Mouse (Mus musculus): ENCODE measurements around the gene Fbxo6. TPM values are rescaled to one million over a fixed set of nuclear protein-coding genes. Genes with fewer than 3 reads are reported as not detected.
"Not testable (repeated sequence)": the region's sequence is repeated elsewhere in the genome, so short reads cannot be mapped to it uniquely, and the experiment has no call there.

Fbxo6 gene
- polyA plus RNA-seq, 1 experiment: 57.9 TPM

DNA sequence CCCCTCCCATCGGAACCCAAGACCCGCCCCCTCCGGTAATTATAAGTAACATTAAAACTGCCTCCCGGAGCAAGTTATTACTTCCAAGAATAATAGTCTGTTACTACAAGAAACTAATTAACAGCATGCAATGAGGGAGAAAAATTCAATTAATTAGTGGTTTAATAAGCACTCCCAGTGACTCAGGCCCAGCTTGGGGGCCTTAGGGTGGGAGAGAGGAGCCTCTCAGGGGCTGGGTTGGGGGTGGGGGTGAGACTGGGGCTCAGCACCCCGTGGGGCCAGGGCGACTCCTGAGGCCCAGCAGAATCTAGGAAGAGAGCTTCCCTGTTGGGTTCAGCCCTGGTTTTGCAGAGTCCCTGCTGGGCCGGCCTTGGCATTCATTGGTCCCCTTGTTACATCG is 30.4 kb upstream of the Fbxo6 start:
- WGBS: 37% methylated on average over 8 of the region's 8 CpGs
- no peaks in the 10 kb centered on the region for H3K27me3 ChIP-seq (ENCODE audit: control insufficient read depth, insufficient read depth, low read length)
- H3K4me3 ChIP-seq (ENCODE audit: low read depth, low read length): no peak overlapping the region
- H3K27ac ChIP-seq (ENCODE audit: insufficient read depth, low read depth, low read length): no peak overlapping the region
- H3K36me3 ChIP-seq (ENCODE audit: control insufficient read depth, insufficient read depth, low read length): no peaks in the 10 kb centered on the region
- no peak for TF ChIP-seq CTCF (IDR thresholded peaks at IDR 0.05; ENCODE audit: extremely low read depth, insufficient read length, insufficient replicate concordance, low read depth, low read length)
- TF ChIP-seq POLR2A (IDR thresholded peaks at IDR 0.05; ENCODE audit: low read depth, low read length): no peak
- H3K4me1 ChIP-seq (ENCODE audit: control insufficient read depth, insufficient read depth, insufficient read length, low read length): no peaks in the 10 kb centered on the region

DNA sequence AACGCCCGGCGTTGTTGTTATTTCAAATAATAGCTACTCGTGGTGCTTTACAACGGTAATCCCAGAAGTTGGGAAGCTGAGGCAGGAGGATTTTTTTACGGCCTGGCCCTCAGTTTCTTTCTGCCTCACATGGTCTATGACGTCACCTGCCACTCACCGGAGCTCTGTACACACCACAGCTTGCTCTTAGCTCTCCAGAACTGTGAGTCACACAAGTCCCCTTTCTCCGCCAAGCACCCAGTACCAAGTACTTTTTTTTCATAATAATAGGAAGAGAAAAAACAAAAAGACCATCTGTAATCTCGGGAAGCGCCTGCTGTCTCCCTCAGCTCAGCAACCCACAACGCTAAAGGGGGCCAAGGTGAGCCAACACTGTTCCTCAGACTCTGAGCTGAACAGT is 29.5 kb upstream of the Fbxo6 start:
- Histone ChIP-seq H3K27me3 (ENCODE audit: control insufficient read depth, insufficient read depth, low read length) (no peaks in the 10 kb centered on the region), H3K4me1 (ENCODE audit: control insufficient read depth, insufficient read depth, insufficient read length, low read length) (no peaks in the 10 kb centered on the region), H3K36me3 (ENCODE audit: control insufficient read depth, insufficient read depth, low read length) (no peaks in the 10 kb centered on the region), H3K27ac (ENCODE audit: insufficient read depth, low read depth, low read length) (no peak overlapping the region), H3K4me3 (ENCODE audit: low read depth, low read length) (no peak overlapping the region)
- 82% methylated on average over 12 of the region's 12 CpGs for WGBS
- TF ChIP-seq POLR2A (IDR thresholded peaks at IDR 0.05; ENCODE audit: low read depth, low read length) (no peak), CTCF (IDR thresholded peaks at IDR 0.05; ENCODE audit: extremely low read depth, insufficient read length, insufficient replicate concordance, low read depth, low read length) (no peak)

DNA sequence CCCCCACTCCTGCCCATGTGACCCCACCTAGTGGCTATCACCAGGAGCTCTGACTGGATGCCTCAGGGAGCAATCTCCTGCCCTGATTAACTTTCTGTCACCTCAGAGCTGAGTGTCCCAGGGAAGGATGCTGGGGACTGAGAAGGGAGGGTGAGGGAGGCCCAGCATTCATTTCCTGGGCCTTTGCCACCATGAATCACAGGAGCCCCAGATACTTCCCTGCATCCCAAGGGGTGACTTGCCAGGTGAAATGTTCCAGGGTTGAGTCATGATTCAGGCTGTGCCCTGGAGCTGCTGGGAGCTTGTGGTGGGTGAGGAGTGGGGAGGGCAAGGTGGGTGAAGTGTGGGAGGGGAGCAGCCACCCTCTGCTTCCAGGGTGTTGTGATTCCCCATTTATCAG is 25.8 kb upstream of the Fbxo6 start:
- H3K27me3 ChIP-seq (ENCODE audit: control insufficient read depth, insufficient read depth, low read length): peaks cover 17% of the 10 kb centered on the region
- no peaks in the 10 kb centered on the region for H3K4me1 ChIP-seq (ENCODE audit: control insufficient read depth, insufficient read depth, insufficient read length, low read length)
- no peak for TF ChIP-seq CTCF (IDR thresholded peaks at IDR 0.05; ENCODE audit: extremely low read depth, insufficient read length, insufficient replicate concordance, low read depth, low read length)
- TF ChIP-seq POLR2A (IDR thresholded peaks at IDR 0.05; ENCODE audit: low read depth, low read length): no peak
- no peak overlapping the region for H3K27ac ChIP-seq (ENCODE audit: insufficient read depth, low read depth, low read length)
- H3K4me3 ChIP-seq (ENCODE audit: low read depth, low read length): no peak overlapping the region
- no peaks in the 10 kb centered on the region for H3K36me3 ChIP-seq (ENCODE audit: control insufficient read depth, insufficient read depth, low read length)

DNA sequence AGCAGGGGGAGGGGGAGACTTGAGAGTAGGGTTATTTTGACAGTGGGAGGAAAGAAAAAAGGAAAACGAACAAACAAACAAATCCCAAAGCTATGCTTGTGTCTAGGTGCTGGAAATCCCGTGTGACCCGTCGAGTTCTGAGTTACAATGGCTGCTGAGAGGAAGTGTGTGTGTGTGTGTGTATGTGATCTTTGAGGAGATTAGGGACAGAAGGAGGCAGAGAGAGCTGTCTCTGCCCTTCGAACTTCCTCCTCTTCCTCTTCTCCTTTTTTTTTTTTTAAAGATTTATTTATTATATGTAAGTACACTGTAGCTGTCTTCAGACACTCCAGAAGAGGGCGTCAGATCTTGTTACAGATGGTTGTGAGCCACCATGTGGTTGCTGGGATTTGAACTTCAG is 24.7 kb upstream of the Fbxo6 start:
- H3K4me1 ChIP-seq (ENCODE audit: control insufficient read depth, insufficient read depth, insufficient read length, low read length): not testable (repeated sequence)
- peaks cover 17% of the 10 kb centered on the region for H3K27me3 ChIP-seq (ENCODE audit: control insufficient read depth, insufficient read depth, low read length)
- WGBS: 38% methylated on average over 6 of the region's 6 CpGs

DNA sequence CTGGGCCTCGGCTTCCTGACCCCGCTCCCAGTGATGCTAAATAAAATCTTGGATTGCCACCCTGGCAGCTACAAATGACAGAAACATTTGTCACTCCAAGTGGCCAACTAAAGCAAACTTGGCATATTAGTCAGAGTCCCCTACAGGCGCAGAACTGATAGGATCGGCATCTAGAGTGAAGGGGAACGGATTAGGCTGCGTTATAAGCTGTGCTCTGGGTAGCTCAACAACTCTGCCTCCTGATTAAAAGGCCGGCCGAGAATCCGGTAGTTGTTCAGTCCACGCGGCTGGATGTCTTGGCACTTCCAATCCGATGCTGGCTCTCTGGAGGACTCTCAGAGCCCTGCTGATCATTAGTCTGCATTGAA is 22.5 kb upstream of the Fbxo6 start:
- no peaks in the 10 kb centered on the region for H3K4me1 ChIP-seq (ENCODE audit: control insufficient read depth, insufficient read depth, insufficient read length, low read length)
- TF ChIP-seq POLR2A (IDR thresholded peaks at IDR 0.05; ENCODE audit: low read depth, low read length): no peak
- TF ChIP-seq CTCF (IDR thresholded peaks at IDR 0.05; ENCODE audit: extremely low read depth, insufficient read length, insufficient replicate concordance, low read depth, low read length): no peak
- 21% methylated on average over 12 of the region's 12 CpGs for WGBS
- H3K27ac ChIP-seq (ENCODE audit: insufficient read depth, low read depth, low read length): no peak overlapping the region
- no peaks in the 10 kb centered on the region for H3K36me3 ChIP-seq (ENCODE audit: control insufficient read depth, insufficient read depth, low read length)
- peaks cover 17% of the 10 kb centered on the region for H3K27me3 ChIP-seq (ENCODE audit: control insufficient read depth, insufficient read depth, low read length)
- no peak overlapping the region for H3K4me3 ChIP-seq (ENCODE audit: low read depth, low read length)

More for the DNA sequence above, 24.7 kb upstream of the Fbxo6 start:
- H3K4me3 ChIP-seq (ENCODE audit: low read depth, low read length); H3K36me3 ChIP-seq (ENCODE audit: control insufficient read depth, insufficient read depth, low read length); H3K27ac ChIP-seq (ENCODE audit: insufficient read depth, low read depth, low read length): not testable (repeated sequence)

DNA sequence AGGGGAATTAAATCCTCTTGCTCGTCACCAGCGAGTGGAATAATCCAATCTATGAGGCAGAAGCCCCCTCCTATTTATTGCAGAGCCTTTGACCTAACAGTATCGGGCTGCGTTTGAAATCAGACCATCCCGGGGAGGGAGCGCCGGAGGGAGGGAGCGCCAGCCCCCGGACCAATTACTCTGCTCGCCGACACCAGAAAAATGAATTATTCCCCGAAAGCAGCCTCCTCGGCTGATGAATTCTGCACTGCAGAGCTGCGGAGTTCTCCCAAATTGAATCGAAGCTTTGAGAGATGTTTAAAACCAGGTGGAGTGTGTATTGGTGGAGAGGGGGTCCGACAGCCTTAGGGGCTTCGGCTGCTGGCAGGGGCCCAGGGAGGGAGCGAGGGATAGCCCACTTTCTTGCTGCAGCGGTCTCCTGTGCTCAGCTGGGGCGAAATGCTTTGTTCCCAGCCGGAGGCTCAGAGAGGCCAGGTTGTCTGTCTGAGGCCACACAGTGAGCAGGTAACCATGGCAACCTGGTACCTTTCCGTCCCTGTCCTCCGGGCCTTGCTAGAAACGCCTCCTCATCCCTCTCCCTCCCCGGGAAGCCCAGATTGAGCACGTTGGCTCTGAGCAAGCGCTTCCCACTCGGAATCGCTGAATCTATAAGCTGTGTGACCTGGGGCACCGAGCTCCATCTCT is 22.0 kb upstream of the Fbxo6 start:
- 3% methylated on average over 30 of the region's 30 CpGs for WGBS
- Histone ChIP-seq H3K4me3 (ENCODE audit: low read depth, low read length) (no peak overlapping the region), H3K27ac (ENCODE audit: insufficient read depth, low read depth, low read length) (no peak overlapping the region), H3K36me3 (ENCODE audit: control insufficient read depth, insufficient read depth, low read length) (no peaks in the 10 kb centered on the region), H3K4me1 (ENCODE audit: control insufficient read depth, insufficient read depth, insufficient read length, low read length) (no peaks in the 10 kb centered on the region), H3K27me3 (ENCODE audit: control insufficient read depth, insufficient read depth, low read length) (peaks cover 17% of the 10 kb centered on the region)
- TF ChIP-seq CTCF (IDR thresholded peaks at IDR 0.05; ENCODE audit: extremely low read depth, insufficient read length, insufficient replicate concordance, low read depth, low read length) (no peak), POLR2A (IDR thresholded peaks at IDR 0.05; ENCODE audit: low read depth, low read length) (no peak)

DNA sequence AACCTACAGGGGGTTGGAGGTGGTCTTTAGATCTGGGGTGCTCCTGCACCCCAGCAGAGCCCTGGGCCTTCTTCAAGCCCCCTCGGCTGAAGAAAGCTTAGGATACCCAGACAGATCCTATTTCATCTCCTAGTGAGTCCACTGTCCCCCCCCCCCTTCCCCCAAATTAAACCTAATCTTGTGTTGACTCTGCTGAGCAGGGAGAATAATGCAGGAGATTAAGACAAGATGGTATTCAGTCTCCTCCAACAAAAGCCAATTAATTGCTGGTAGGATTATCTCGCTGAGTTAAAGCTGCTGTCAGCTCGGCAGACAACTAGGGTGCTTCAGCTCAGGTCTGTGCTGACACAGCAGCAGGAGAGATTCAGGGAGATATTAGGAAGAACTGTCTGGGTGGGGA is 19.3 kb upstream of the Fbxo6 start:
- H3K27me3 ChIP-seq (ENCODE audit: control insufficient read depth, insufficient read depth, low read length): peaks cover 20% of the 10 kb centered on the region
- 34% methylated on average over 3 of the region's 3 CpGs for WGBS

DNA sequence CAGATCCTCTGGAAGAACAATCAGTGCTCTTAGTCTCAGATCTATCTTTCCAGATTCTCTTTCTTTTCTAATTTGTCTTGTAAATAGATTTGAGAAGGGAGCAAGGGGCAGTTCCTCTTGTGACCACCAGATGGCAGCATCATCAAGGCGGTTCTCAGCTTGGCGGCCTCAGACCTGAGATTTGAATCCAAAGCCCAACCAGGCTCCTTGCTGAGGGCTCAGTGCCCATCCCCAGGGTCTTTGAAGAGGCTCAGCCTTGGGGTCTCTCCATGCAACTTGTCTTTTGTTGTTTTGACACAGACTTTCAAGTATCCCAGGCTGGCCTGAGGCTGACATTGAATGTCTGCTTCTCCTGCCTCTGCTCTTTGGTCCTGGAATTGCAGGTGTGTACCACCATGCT is 18.9 kb upstream of the Fbxo6 start:
- H3K4me1 ChIP-seq (ENCODE audit: control insufficient read depth, insufficient read depth, insufficient read length, low read length): no peaks in the 10 kb centered on the region
- 2% methylated on average over 2 of the region's 2 CpGs for WGBS
- peaks cover 24% of the 10 kb centered on the region for H3K27me3 ChIP-seq (ENCODE audit: control insufficient read depth, insufficient read depth, low read length)
- no peak overlapping the region for H3K4me3 ChIP-seq (ENCODE audit: low read depth, low read length)
- no peaks in the 10 kb centered on the region for H3K36me3 ChIP-seq (ENCODE audit: control insufficient read depth, insufficient read depth, low read length)
- H3K27ac ChIP-seq (ENCODE audit: insufficient read depth, low read depth, low read length): no peak overlapping the region
- TF ChIP-seq CTCF (IDR thresholded peaks at IDR 0.05; ENCODE audit: extremely low read depth, insufficient read length, insufficient replicate concordance, low read depth, low read length): peak; percentile 93
- no peak for TF ChIP-seq POLR2A (IDR thresholded peaks at IDR 0.05; ENCODE audit: low read depth, low read length)

More for the DNA sequence above, 19.3 kb upstream of the Fbxo6 start:
- TF ChIP-seq CTCF (IDR thresholded peaks at IDR 0.05; ENCODE audit: extremely low read depth, insufficient read length, insufficient replicate concordance, low read depth, low read length): no peak
- TF ChIP-seq POLR2A (IDR thresholded peaks at IDR 0.05; ENCODE audit: low read depth, low read length): no peak
- Histone ChIP-seq H3K27ac (ENCODE audit: insufficient read depth, low read depth, low read length) (no peak overlapping the region), H3K4me1 (ENCODE audit: control insufficient read depth, insufficient read depth, insufficient read length, low read length) (no peaks in the 10 kb centered on the region), H3K4me3 (ENCODE audit: low read depth, low read length) (no peak overlapping the region), H3K36me3 (ENCODE audit: control insufficient read depth, insufficient read depth, low read length) (no peaks in the 10 kb centered on the region)
